9 mouse cellular contexts compared by ENCODE assay signal in the genomic region with DNA sequence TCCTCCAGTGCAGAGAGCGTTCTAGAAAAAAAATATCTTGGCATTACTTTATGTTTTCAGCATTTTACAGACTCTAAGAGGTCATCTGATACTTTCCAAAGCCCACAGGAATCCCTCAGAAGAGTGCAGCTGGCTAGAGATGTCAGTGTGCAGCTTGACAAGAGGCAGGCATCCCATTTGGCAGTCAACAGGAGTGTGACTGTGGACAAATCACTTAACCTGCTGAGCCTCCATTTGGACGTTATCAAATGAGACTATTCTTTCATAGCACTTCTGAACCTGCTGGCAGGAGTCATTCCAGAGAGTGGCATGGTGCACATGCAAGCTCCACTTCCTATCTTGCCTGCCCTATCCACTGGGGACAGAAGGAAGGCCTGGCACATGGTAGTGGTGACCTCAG. TPM values are rescaled to one million over a fixed set of nuclear protein-coding genes. Genes with fewer than 3 reads are reported as not detected.
DNase-seq lines count a peak whose midpoint lies in the region.
"Had no signal": no experiment of that assay in that cellular context is flagged by ENCODE, and none has a peak within 500 bp of the region (broad histone marks: within the 10 kb centered on the region; RNA-seq: fewer than 3 reads in every experiment).

No protein-coding gene starts in this region.

- intact Hi-C loops in heart, postnatal 25 days (cut with DNase I), result loop anchor here (5.0 kb wide), 2 partner anchors 45 to 125 kb away; a partner anchor contains a TSS

- DNase-seq in embryo, embryonic 10 days (ENCODE audit: low spot score), result peak; percentile 43
- no peak for DNase-seq in embryo, embryonic 9.5 days (ENCODE audit: extremely low spot score)
- peak; percentile 62 for DNase-seq in NIH3T3 (ENCODE audit: low read depth)
- DNase-seq in heart, adult 9 months (ENCODE audit: low spot score in 2 of 2), result peak; percentile 82
- DNase-seq in heart, postnatal 25 days (ENCODE audit: low spot score), result peak; percentile 25
- no peak for DNase-seq in urinary bladder, postnatal 25 days (ENCODE audit: low spot score)
- DNase-seq in kidney, postnatal 36 days, result no peak
- DNase-seq in spleen, postnatal 10 days (ENCODE audit: low spot score in 2 of 2), result no peak
- DNase-seq: retina, postnatal 1 day had no signal

RNA-seq across cellular contexts. Expression of a gene that starts 2.4 kb away (rescaled TPM):
- total RNA-seq in heart, postnatal 25 days (2021), result 100 to 1,000 TPM; 144 to 162 TPM

RNA-seq across cellular contexts. Expression of a gene that starts 16.4 kb away (rescaled TPM):
- 10 to 100 TPM in 1 of 2 experiments, 1 to 10 TPM in 1; 9.8 to 10.9 TPM for total RNA-seq in heart, postnatal 25 days (2021)

RNA-seq across cellular contexts. Expression of a gene that starts 46.4 kb away (rescaled TPM):
- 10 to 100 TPM; 36.9 to 41.9 TPM for total RNA-seq in heart, postnatal 25 days (2021)

Comparison
In these comparisons a context has a peak if more than half of its experiments do, and no peak if none do; other contexts are left out.
1. DNase-seq: peak in embryo, embryonic 10 days (single experiment), NIH3T3 (single experiment), heart, adult 9 months (2 of 2) and heart, postnatal 25 days (single experiment); none in embryo, embryonic 9.5 days (single experiment), urinary bladder, postnatal 25 days (single experiment), kidney, postnatal 36 days (0 of 2) and spleen, postnatal 10 days (0 of 2).